Mouse (Mus musculus) intestine, embryonic 15.5 days (tissue): ENCODE measurements around the gene Adam33. TPM values are rescaled to one million over a fixed set of nuclear protein-coding genes. Genes with fewer than 3 reads are reported as not detected.
A peak's percentile ranks its signal among the peaks of the same experiment; 100 is the strongest.

Experiments
- ATAC-seq: fragments of 200-750 bp; cut with Nextera tagmentation; 2 replicates; pipeline ENCODE4 v1.8.0; 2017; ENCODE audit warnings: moderate TSS enrichment, moderate library complexity
- H3K27ac ChIP-seq: fragments of 300-500 bp; sonication (generic); 2 replicates; pipeline ENCODE4 v1.5.1; 2015; ENCODE audit warnings: mild to moderate bottlenecking, inconsistent platforms
- H3K27me3 ChIP-seq: fragments of 300-500 bp; sonication (generic); replicated peaks from 2 replicates; pipeline ENCODE4 v1.6.1; 2015; ENCODE audit warnings: inconsistent platforms
- H3K36me3 ChIP-seq: fragments of 300-500 bp; sonication (generic); 2 replicates; pipeline ENCODE4 v1.6.1; 2015; ENCODE audit warnings: inconsistent platforms
- H3K4me1 ChIP-seq: fragments of 300-500 bp; sonication (generic); replicated peaks from 2 replicates; pipeline ENCODE4 v1.6.1; 2015; ENCODE audit warnings: inconsistent platforms
- H3K4me2 ChIP-seq: fragments of 300-500 bp; sonication (generic); replicated peaks from 2 replicates; pipeline ENCODE4 v1.6.1; 2015; ENCODE audit warnings: mild to moderate bottlenecking, inconsistent platforms
- H3K4me3 ChIP-seq: fragments of 300-500 bp; sonication (generic); replicated peaks from 2 replicates; pipeline ENCODE4 v1.5.1; 2015; ENCODE audit warnings: inconsistent platforms
- H3K9ac ChIP-seq: fragments of 300-500 bp; sonication (generic); 2 replicates; pipeline ENCODE4 v1.6.1; 2015; ENCODE audit warnings: inconsistent platforms
- H3K9me3 ChIP-seq: fragments of 300-500 bp; sonication (generic); 2 replicates; pipeline ENCODE4 v1.6.1; 2016; ENCODE audit warnings: inconsistent platforms
- WGBS: fragments of 180-500 bp; shearing (Covaris S2); methylation state at CpG from one replicate; pipeline ENCODE4 v1.1.7; 2015; 5-methylcytosine and 5-hydroxymethylcytosine counted together
- polyA plus RNA-seq: library from polyadenylated mRNA; unstranded; fragments of >200 nt; fragmentation: Nextera tagmentation; extraction: Ambion mirVana; gene quantifications from 2 replicates; pipeline ENCODE4 v1.2.1, GENCODE M21; 2015

The Adam33 gene
- polyA plus RNA-seq, 1 experiment from 2014 or later, result 3.3 TPM

GRCm38 (mm10) chr2:131055631-131056030, 8.0 kb downstream of the Adam33 start:
- Histone ChIP-seq H3K27ac (no peak overlapping the region), H3K4me3 (no peak overlapping the region), H3K4me2 (peak overlapping the region; percentile 31; the same call in 1 of the 2 replicates), H3K9ac (no peak overlapping the region), H3K4me1 (peaks cover 39% of the 10 kb centered on the region), H3K9me3 (no peaks in the 10 kb centered on the region), H3K27me3 (peaks cover 45% of the 10 kb centered on the region), H3K36me3 (no peaks in the 10 kb centered on the region)
- ATAC-seq, result peak; percentile 41; the same call in 1 of the 2 replicates
- WGBS, result 2% methylated on average over 10 of the region's 10 CpGs

GRCm38 (mm10) chr2:131054646-131055264, 8.9 kb downstream of the Adam33 start:
- Histone ChIP-seq H3K4me1 (peaks cover 33% of the 10 kb centered on the region), H3K9me3 (no peaks in the 10 kb centered on the region), H3K27ac (no peak overlapping the region), H3K4me2 (peak overlapping the region; percentile 61), H3K4me3 (peak overlapping the region; percentile 29), H3K36me3 (no peaks in the 10 kb centered on the region), H3K9ac (peak overlapping the region; percentile 9; the same call in 1 of the 2 replicates), H3K27me3 (peaks cover 45% of the 10 kb centered on the region)
- 6% methylated on average over 21 of the region's 21 CpGs for WGBS
- ATAC-seq, result no peak

GRCm38 (mm10) chr2:131053851-131054645, 9.6 kb downstream of the Adam33 start:
- Histone ChIP-seq H3K27me3 (peaks cover 45% of the 10 kb centered on the region), H3K4me2 (peak overlapping the region; percentile 61), H3K9ac (peak overlapping the region; percentile 9; the same call in 1 of the 2 replicates), H3K27ac (no peak overlapping the region), H3K36me3 (no peaks in the 10 kb centered on the region), H3K9me3 (no peaks in the 10 kb centered on the region), H3K4me3 (peak overlapping the region; percentile 29), H3K4me1 (peaks cover 27% of the 10 kb centered on the region)
- ATAC-seq, result no peak
- WGBS, result 1% methylated on average over 45 of the region's 45 CpGs

- H3K4me2 ChIP-seq, result no peak overlapping the region
- no peak for ATAC-seq
- peaks cover 45% of the 10 kb centered on the region for H3K27me3 ChIP-seq
- no peak overlapping the region for H3K9ac ChIP-seq
- no peak overlapping the region for H3K27ac ChIP-seq
- H3K36me3 ChIP-seq, result no peaks in the 10 kb centered on the region
- H3K4me1 ChIP-seq, result peaks cover 26% of the 10 kb centered on the region
- no peaks in the 10 kb centered on the region for H3K9me3 ChIP-seq
- WGBS, result 66% methylated on average over 6 of the region's 6 CpGs
- no peak overlapping the region for H3K4me3 ChIP-seq
Measured at GRCm38 (mm10) chr2:131052862-131053418, 10.7 kb downstream of the Adam33 start.

- Histone ChIP-seq H3K4me3 (no peak overlapping the region), H3K4me2 (no peak overlapping the region), H3K27me3 (peaks cover 45% of the 10 kb centered on the region), H3K27ac (no peak overlapping the region), H3K9ac (no peak overlapping the region), H3K9me3 (no peaks in the 10 kb centered on the region), H3K36me3 (no peaks in the 10 kb centered on the region), H3K4me1 (peaks cover 26% of the 10 kb centered on the region)
- WGBS, result 64% methylated on average over 5 of the region's 5 CpGs
- no peak for ATAC-seq
Measured at GRCm38 (mm10) chr2:131052043-131052442, 11.6 kb downstream of the Adam33 start.

GRCm38 (mm10) chr2:131046025-131046424, 17.6 kb downstream of the Adam33 start:
- H3K27me3 ChIP-seq, result peaks cover 19% of the 10 kb centered on the region
- ATAC-seq, result no peak
- no peak overlapping the region for H3K4me2 ChIP-seq
- no peak overlapping the region for H3K9ac ChIP-seq
- WGBS, result 69% methylated on average over 2 of the region's 2 CpGs
- H3K4me1 ChIP-seq, result peaks cover 17% of the 10 kb centered on the region
- H3K27ac ChIP-seq, result no peak overlapping the region
- no peaks in the 10 kb centered on the region for H3K36me3 ChIP-seq
- no peak overlapping the region for H3K4me3 ChIP-seq
- no peaks in the 10 kb centered on the region for H3K9me3 ChIP-seq

- peaks cover 17% of the 10 kb centered on the region for H3K4me1 ChIP-seq
- no peak overlapping the region for H3K27ac ChIP-seq
- H3K27me3 ChIP-seq, result peaks cover 28% of the 10 kb centered on the region
- WGBS, result 47% methylated on average over 9 of the region's 9 CpGs
- peak overlapping the region; percentile 30 for H3K4me2 ChIP-seq
- H3K9me3 ChIP-seq, result no peaks in the 10 kb centered on the region
- ATAC-seq, result peak; percentile 70
- H3K36me3 ChIP-seq, result no peaks in the 10 kb centered on the region
- no peak overlapping the region for H3K4me3 ChIP-seq
- no peak overlapping the region for H3K9ac ChIP-seq
Measured at GRCm38 (mm10) chr2:131044989-131045720, 18.5 kb downstream of the Adam33 start.

GRCm38 (mm10) chr2:131044354-131044852, 19.2 kb downstream of the Adam33 start:
- H3K9me3 ChIP-seq, result no peaks in the 10 kb centered on the region
- peaks cover 17% of the 10 kb centered on the region for H3K4me1 ChIP-seq
- WGBS, result 10% methylated on average over 7 of the region's 7 CpGs
- no peak overlapping the region for H3K4me3 ChIP-seq
- H3K4me2 ChIP-seq, result peak overlapping the region; percentile 30
- peak; percentile 57 for ATAC-seq
- no peak overlapping the region for H3K9ac ChIP-seq
- H3K27me3 ChIP-seq, result peaks cover 34% of the 10 kb centered on the region
- H3K27ac ChIP-seq, result no peak overlapping the region
- no peaks in the 10 kb centered on the region for H3K36me3 ChIP-seq

GRCm38 (mm10) chr2:131042988-131043387, 20.6 kb downstream of the Adam33 start, which contains the start of gene Gfra4:
Gfra4 (minus strand) TSS chr2:131043088.
- no peak for ATAC-seq
- Histone ChIP-seq H3K36me3 (no peaks in the 10 kb centered on the region), H3K9me3 (no peaks in the 10 kb centered on the region), H3K4me2 (peak within 1 kb of the TSS; percentile 95), H3K4me3 (no peak within 1 kb of the TSS), H3K27me3 (peaks cover 34% of the 10 kb centered on the region), H3K4me1 (peaks cover 17% of the 10 kb centered on the region), H3K27ac (no peak within 1 kb of the TSS), H3K9ac (peak within 1 kb of the TSS; percentile 56; the same call in 1 of the 2 replicates)
- WGBS, result 65% methylated on average over 2 of the region's 2 CpGs

- WGBS, result 3% methylated on average over 108 of the region's 115 CpGs
- H3K27ac ChIP-seq, result no peak overlapping the region
- peak; percentile 50 for ATAC-seq
Measured at GRCm38 (mm10) chr2:131040854-131041825, 22.5 kb downstream of the Adam33 start.

GRCm38 (mm10) chr2:131038675-131039074, 24.9 kb downstream of the Adam33 start:
- Histone ChIP-seq H3K9me3 (no peaks in the 10 kb centered on the region), H3K4me2 (no peak overlapping the region)
- WGBS, result 84% methylated on average over 5 of the region's 5 CpGs

More at GRCm38 (mm10) chr2:131040854-131041825, 22.5 kb downstream of the Adam33 start:
- Histone ChIP-seq H3K4me2 (peak overlapping the region; percentile 95), H3K27me3 (peaks cover 34% of the 10 kb centered on the region), H3K36me3 (no peaks in the 10 kb centered on the region), H3K4me1 (peaks cover 17% of the 10 kb centered on the region), H3K9me3 (no peaks in the 10 kb centered on the region), H3K4me3 (peak overlapping the region; percentile 57), H3K9ac (peak overlapping the region; percentile 56)

More at GRCm38 (mm10) chr2:131038675-131039074, 24.9 kb downstream of the Adam33 start:
- Histone ChIP-seq H3K4me3 (no peak overlapping the region), H3K36me3 (no peaks in the 10 kb centered on the region), H3K27ac (no peak overlapping the region), H3K9ac (no peak overlapping the region), H3K4me1 (peaks cover 5% of the 10 kb centered on the region; the same call in 1 of the 2 replicates), H3K27me3 (peaks cover 34% of the 10 kb centered on the region)
- no peak for ATAC-seq
